Mouse (Mus musculus): ENCODE data around the gene Cpeb2. TPM values are rescaled to one million over a fixed set of nuclear protein-coding genes. Genes with fewer than 3 reads are reported as not detected.

The Cpeb2 gene
- total RNA-seq, 2 experiments from 2014 or later, result 56.6 to 61.6 TPM

DNA sequence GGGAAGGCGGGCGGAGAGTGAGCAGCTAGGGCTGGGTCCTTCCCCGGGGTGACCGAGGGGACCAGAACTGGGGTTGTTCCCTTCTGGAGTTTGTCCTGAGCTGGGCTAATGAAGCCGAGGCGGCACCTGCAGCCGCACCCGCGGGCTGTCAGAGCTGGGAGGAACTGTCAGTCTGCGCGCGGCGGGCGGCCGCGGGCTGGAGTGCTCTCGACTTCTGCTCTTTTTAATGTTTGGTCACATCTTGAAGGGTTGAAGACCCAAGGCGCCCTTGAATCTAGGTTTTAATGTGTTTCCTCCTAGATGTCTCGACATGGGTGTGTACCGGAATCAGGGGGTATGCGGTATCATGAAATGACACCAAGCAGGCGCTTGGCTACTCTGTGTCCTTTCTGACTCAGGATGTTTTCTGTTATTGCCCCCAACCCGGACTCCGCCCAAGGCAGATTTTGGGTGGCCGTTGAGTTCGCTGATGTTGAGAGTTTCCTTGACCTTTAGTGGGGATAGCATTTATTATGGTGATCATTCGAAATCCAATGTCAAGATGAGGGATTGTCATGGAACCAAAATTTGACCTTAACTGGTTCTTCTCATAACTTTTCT, 2.3 kb downstream of the Cpeb2 start:
- intact Hi-C loops (cut with DNase I), result loop anchor here (10.0 kb wide), 4 partner anchors 120 to 1350 kb away; no protein-coding TSS in a partner anchor
- peak; percentile 21 to 30 for DNase-seq (ENCODE audit: low spot score in 2 of 2)

DNA sequence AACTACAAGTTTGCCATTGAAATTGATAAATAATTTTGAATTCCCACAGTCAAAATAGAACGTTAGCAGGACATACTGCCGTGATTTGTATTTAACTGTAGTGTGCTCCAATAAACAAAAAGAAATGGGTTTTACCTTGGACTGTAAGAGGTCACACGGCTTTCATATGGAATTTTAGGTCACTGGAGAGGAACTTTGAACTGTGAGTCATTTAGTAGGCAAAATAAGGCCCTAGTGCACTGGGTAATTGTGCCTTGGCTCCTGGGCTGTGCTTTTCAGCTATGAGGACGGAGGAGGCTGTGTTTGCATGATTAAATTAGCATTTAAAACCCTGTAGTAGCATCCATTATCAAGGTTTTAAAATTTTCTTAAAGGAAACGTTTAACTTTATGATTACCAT, 3.0 kb downstream of the Cpeb2 start:
- intact Hi-C loops (cut with DNase I), result loop anchor here (10.0 kb wide), 4 partner anchors 119 to 1351 kb away; no protein-coding TSS in a partner anchor
- no peak for DNase-seq (ENCODE audit: low spot score in 2 of 2)

DNA sequence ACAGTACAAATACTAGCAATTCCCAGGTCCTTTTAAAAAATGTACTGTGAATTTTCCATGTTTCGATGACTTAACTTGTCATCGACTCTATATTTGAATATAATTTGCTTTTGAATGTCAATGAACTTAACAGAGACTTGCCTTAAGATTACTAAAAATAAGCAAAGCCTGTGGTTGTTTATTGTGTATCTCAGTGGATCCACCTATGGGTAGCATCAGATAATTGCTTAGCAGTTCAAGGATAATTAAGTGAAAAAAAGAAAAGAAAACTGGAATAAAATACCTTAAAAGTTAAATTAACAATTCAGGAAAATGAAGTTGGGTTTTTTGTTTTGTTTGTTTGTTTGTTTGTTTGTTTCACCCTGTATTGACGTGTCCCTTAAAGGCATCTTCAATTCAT, 3.5 kb downstream of the Cpeb2 start:
- peak in 1 of 2 experiments; percentile 22 for DNase-seq (ENCODE audit: low spot score in 2 of 2)
- intact Hi-C loops (cut with DNase I), result loop anchor here (10.0 kb wide), 4 partner anchors 118 to 1352 kb away; no protein-coding TSS in a partner anchor

DNA sequence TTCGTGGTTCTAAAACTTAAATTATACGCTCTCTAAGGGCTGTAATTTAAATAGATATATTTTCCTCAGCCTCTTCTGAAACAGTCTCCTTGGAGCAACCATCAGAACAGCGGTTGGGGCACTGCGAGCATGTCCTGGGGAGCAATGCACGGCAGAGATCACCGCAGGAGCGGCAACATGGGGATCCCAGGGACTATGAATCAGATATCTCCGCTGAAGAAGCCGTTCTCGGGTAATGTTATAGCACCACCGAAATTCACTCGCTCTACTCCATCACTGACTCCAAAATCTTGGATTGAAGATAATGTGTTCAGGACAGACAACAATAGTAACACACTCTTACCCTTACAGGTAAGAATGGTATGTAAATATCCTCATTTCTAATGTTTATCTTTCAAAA, 4.3 kb downstream of the Cpeb2 start:
- intact Hi-C loops (cut with DNase I), result loop anchor here (10.0 kb wide), 4 partner anchors 118 to 1352 kb away; no protein-coding TSS in a partner anchor

DNA sequence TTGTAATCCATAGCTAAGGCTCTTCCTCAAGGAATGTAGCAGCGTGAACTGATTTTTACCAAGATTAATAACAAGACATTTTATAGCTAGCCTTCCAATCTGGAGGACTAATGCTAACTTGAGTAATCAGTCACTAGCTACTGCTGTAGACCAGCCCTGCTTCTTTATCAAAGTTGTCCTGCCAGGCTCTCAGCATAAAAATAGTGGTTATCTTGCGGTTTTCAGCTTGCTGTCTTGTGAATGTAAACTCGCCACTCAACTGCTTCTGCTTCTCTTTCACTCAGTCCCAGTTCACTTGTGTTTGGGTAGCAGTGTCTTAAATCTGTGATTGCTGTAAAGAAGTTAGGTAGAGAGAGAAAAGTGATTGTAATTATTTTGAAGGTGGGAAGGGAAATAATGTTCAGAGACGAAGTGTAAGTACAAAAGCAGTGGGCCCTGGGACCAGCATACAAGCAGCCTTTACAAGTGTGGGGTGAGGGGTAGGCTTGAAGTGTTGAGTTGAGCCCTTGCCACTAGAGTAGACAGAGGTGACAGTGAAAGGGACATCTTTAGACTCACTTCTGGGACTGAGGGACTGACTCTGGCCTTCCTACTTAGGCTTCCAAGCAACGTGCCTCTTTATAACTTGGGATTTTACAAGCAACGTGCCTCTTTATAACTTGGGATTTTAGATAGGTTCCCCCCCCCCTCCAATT, 6.3 kb downstream of the Cpeb2 start:
- no peak for DNase-seq (ENCODE audit: low spot score in 2 of 2)

More for the DNA sequence above, 4.3 kb downstream of the Cpeb2 start:
- no peak for DNase-seq (ENCODE audit: low spot score in 2 of 2)

DNA sequence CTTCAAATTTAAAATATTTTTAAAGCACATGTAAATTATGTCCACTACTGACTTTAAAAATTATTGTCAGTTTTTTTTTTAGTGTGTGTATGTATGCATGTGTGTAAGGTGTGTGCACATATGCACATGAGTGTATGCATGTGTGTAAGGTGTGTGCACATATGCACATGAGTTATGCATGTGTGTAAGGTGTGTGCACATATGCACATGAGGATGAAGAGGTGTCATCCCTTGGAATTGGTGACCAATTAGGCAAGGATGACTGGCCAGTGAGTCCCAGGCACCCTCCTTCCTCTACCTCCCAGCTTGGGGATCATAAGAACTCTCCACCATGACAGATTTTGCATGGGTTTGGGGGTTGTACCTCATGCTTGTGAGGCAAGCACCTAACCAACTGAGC, 7.8 kb downstream of the Cpeb2 start:
- no peak for DNase-seq (ENCODE audit: low spot score in 2 of 2)

More for the DNA sequence above, 6.3 kb downstream of the Cpeb2 start:
- intact Hi-C loops (cut with DNase I), result loop anchor here (10.0 kb wide), 4 partner anchors 116 to 1354 kb away; no protein-coding TSS in a partner anchor

DNA sequence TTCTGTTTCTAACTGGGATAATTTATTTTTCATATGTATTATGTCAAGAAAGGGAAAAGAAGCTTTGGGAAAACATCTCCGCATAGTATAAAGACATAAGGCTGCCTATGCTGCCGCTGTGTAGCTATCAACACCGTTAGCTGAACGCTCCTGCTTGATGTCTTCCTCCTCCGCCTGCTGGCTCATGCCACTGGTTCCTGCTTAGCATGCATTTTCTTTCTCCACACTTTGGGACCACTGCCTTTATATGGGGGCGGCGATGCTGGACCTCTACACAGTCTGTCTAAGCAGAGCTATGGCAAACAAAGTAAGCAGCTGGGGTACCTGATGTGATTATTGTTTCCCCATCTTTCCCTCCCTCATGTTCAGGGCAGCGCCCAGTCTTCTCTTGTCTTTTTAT, 13.3 kb downstream of the Cpeb2 start:
- intact Hi-C loops (cut with DNase I), result no loop called here
- no peak for DNase-seq (ENCODE audit: low spot score in 2 of 2)

More for the DNA sequence above, 7.8 kb downstream of the Cpeb2 start:
- intact Hi-C loops (cut with DNase I), result no loop called here

DNA sequence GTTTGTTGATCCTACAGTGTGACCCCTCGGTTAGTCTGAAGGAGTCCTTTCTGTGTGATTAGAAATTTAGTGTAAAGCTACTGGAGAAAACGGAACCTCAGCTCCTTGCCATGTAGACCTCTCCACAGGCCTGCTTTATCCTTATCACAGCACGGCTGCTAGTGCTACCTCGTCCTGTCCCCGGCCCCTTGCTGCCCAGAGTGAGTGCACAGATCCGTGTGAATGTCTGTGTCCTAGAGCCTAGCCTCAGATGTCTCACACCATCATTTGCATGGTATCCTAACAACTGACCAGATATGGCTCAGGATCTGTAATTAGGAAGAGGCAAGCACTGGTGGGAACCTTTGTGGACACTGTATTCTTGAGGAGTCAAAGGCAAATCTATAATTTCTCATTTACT, 14.0 kb downstream of the Cpeb2 start:
- no peak for DNase-seq (ENCODE audit: low spot score in 2 of 2)
- intact Hi-C loops (cut with DNase I), result no loop called here

DNA sequence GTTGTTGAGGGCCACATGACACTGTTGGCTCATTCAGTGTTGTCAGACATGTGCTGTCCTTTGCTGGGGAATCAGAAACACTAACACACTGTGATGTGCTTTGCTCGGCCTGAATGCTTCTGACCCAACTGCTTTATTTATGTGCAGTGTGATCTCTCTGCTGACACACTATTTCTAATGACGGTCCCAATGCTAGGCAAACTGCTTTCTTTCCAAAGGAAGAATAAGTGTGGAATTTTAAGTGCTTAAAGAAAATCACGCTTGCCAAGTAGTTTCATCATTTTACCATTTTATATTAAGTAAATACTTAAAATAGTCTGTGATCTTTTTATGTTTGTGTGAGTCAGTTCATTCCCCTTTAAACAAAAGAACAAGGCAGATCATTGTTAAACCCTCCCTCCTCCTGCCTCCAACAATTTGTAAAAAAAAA, 15.0 kb downstream of the Cpeb2 start:
- peak in 1 of 2 experiments; percentile 31 for DNase-seq (ENCODE audit: low spot score in 2 of 2)
- intact Hi-C loops (cut with DNase I), result no loop called here

DNA sequence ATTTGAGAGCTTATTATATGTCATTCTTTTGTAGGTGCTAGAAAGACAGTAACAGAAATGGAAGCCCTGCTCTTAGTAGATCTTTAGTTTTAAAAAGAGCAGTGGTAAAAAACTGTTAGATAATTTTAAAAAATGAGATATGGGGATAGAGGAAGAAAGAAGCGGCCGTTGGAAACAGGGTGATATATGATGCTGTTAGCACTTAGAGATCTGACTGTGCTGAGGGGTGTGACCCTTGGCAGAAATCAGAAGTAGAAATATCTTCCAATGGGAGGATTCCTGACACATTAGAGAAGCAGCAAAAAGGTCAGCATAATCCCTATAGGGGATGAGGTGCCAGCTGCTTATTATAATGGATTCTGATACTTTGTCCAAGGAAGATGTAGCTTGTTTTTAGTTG, 24.5 kb downstream of the Cpeb2 start:
- DNase-seq (ENCODE audit: low spot score in 2 of 2), result no peak
- intact Hi-C loops (cut with DNase I), result no loop called here

DNA sequence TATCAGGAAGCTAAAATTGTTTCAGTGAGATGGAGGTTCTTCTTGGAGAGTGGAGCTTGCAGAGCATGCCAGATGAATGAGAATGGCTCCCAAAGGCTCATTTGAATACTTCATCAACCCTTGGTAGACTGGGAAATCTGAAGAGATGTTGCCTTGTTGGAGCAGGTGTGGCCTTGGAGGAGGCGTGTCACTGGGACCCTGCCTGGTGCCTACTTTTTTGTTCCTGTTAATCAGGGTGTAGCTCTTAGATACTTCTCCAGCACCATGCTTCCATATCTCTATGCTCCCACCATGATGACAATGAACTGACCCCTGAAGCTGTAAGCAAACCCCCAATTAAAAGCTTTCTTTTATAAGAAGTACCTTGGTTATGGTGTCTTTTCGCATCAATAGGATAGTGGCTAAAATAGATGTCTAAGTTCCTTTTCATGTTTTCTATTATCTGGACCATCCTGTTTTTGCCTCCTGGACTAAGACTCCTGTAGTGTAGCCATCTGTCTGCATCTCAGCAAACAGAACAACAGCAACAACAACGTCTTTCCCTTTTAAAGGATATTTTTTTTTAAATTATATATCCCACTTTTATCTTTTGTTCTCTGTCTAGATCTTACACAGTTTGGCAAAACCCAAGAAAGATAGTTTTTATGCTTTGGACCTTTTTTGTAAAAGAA, 25.6 kb downstream of the Cpeb2 start:
- intact Hi-C loops (cut with DNase I), result no loop called here

DNA sequence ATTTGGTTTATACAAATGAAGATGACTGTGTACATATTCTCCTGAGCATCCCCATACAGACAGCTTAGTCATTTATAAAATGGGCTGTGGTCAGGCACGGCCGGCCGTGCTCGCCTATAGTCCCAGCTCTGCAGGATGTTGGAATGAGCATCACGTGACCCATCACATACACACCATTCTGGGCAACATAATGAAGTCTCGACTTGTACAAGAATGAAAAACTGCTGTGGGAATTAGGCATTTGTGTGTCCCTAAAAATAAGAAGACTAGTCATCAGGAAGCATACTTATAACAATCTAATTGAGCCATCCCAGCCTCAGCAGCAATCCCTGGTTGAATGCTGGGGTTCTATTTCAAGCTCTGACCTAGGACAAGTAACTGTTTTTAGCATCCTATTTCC, 28.8 kb downstream of the Cpeb2 start:
- intact Hi-C loops (cut with DNase I), result no loop called here
- DNase-seq (ENCODE audit: low spot score in 2 of 2), result no peak

More for the DNA sequence above, 25.6 kb downstream of the Cpeb2 start:
- DNase-seq (ENCODE audit: low spot score in 2 of 2), result no peak

DNA sequence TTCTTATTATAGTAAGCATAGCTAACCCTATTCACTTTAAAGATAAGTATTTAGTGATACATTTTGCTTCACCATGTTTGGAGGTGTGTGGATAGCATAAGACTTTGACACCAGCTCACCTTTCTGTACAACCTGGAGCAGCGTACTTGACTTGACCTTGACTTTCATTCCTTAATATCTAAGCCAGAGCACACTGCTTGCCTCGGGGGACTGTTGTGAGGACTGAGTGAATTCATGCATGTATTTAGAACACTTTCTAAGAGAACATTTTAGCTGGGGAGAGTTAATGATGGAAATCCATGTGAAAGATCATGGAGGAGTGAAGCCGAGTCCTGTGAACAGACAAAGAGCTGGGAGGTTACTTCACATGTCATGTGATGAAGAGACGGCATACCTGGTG, 31.0 kb downstream of the Cpeb2 start:
- intact Hi-C loops (cut with DNase I), result no loop called here
- DNase-seq (ENCODE audit: low spot score in 2 of 2), result no peak

DNA sequence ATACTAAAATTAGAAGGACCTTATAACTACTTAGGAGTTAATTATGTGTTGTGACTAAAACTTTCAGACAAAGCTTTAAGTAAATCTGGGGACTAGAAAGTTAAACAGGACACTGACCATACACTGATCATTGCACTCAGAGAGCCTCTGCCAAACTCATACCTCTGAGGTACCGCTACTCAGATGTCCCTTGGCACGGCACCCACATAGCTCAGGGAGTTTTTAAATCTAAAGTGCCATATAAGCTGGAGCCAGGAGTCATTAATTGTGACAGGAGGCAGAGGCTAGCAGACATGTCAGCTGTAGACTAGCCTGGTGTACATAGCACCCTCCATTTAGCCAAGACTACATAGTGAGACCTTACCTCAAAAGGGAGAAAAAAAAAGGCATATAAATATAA, 31.7 kb downstream of the Cpeb2 start:
- intact Hi-C loops (cut with DNase I), result no loop called here
- no peak for DNase-seq (ENCODE audit: low spot score in 2 of 2)

DNA sequence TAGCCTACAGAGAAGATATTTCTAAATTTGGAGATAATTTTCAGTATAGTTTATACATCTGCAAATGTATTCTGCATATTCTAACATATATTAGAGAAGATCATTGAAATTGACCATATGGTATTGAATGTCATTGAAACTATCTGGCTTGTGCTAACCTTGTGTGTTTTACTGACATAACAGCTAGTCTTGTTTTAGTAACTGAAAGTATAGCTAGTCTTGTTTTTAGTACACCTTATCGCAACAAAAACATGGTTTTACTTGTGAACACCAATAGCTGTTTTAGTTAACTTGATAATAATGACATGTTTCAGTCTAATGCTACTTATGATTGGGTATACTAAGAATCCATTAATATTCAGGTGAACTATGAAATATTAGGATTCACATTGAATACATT, 45.0 kb downstream of the Cpeb2 start:
- DNase-seq (ENCODE audit: low spot score in 2 of 2), result no peak
- intact Hi-C loops (cut with DNase I), result no loop called here

DNA sequence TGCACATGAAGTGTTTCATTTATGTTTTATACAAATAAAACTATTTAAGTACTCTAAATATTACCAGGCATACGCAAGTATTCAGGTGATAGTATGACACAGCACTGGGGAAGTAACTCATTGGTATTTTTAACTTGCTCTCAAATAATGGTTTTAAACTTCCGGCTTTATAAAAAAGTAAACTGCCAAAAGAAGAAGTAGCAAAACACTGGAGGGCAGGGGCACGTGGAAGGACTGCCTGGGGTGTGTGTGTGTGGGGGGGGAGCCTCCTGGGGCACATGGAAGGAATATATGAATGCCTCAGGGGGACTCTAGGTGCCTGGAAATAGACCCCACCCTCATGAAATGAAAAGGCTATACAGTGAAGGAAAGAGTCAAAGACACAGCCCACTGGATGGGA, 46.8 kb downstream of the Cpeb2 start:
- intact Hi-C loops (cut with DNase I), result no loop called here

DNA sequence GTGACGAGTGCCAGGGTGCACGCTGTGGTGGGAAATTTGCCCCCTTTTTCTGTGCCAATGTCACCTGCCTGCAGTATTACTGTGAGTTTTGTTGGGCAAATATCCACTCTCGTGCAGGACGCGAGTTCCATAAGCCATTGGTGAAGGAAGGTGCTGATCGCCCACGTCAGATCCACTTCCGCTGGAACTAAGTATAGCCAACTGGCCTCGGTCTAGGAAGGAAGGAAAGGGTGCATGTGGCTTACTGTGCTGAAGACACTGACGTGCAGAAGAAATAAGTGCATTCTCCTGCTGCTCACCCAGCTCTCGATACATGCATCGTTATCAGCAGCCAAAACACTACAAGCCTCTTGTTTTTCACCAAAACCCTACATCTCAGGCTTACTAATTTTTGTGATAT, 52.8 kb downstream of the Cpeb2 start:
- intact Hi-C loops (cut with DNase I), result no loop called here
- DNase-seq (ENCODE audit: low spot score in 2 of 2), result peak; percentile 9 to 25

More for the DNA sequence above, 46.8 kb downstream of the Cpeb2 start:
- DNase-seq (ENCODE audit: low spot score in 2 of 2), result no peak

DNA sequence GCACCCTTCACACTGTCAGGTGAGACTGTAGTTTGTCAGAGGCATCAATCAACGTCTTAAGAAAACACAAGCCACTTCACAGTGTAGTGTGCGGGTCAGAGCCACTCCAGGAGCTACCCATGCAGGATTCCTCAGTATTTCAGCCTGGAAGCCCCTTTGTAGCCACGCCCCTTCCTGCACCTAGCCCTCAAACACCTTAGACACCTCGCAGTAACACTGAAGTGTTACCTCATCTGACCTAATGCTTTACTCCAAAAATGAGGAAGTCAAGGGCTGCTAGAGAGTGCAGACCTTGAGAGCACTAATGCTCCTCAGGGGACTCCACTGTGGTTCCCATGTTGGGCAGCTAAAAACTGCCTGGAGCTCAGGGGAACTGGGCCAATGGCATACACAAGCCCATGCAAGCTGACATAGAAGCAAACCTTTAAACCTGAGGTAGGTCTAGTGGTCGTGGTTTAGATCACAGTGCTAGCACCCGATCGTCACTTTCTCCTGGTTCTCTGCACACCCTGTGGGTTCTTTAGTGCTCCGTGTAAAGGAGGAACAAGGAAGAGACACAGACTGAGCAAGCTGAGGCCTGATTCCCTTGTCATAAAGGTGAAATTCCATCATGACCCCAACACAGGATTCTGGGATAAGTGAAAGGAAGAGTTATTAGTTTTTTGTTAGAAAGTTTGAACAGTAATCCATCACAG, 56.9 kb downstream of the Cpeb2 start:
- DNase-seq (ENCODE audit: low spot score in 2 of 2), result no peak
- intact Hi-C loops (cut with DNase I), result no loop called here

DNA sequence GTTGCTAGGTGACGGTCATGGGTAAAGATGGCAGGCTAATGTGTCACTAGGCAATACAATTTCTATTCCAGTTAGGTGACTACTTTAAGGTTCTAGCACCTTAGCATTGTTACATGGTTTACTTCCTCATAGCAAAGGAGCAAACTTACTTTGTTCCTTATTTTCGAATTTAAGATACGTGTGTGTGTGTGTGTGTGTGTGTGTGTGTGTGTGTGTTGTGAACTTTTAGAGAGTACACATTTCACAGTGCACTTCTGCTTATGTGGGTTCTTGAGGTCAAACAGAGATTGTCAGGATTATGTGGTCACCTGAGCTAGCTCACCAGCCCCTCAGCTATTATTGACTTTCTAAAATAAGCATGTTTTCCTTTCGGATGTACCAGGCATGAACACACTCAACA, 60.2 kb downstream of the Cpeb2 start:
- DNase-seq (ENCODE audit: low spot score in 2 of 2), result no peak
- intact Hi-C loops (cut with DNase I), result no loop called here

DNA sequence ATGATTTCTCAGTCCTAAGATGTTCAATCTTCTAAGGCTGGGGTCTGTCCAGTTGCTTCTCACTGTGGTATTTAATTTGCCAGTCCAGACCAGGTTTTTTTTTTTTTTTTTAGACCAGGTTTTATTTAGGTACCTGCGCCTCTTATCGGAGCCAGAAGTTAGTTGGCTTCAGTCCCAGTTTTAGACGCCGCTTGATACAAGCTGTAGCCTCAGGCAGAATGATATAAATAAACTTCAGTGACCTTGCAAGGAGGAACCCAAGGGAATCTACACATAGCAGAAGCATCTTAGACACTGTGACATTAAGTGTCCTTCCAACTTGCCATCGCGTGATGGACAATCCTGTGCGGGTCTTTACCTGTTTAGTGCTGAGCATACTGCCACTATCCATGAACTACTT, 64.5 kb downstream of the Cpeb2 start:
- intact Hi-C loops (cut with DNase I), result no loop called here
- DNase-seq (ENCODE audit: low spot score in 2 of 2), result no peak
